Mouse (Mus musculus) spleen, adult 2 months (tissue): ENCODE measurements around the gene Nrf1.

Experiments used
- CTCF ChIP-seq: fragments of 200-500 bp; IDR thresholded peaks from 2 replicates; pipeline ENCODE4 v1.5.1; 2011; ENCODE audit warnings: mild to moderate bottlenecking, inconsistent platforms; ENCODE audit not compliant: insufficient read depth, insufficient read length, insufficient replicate concordance; ENCODE audit errors: extremely low read depth
- POLR2A ChIP-seq: fragments of 200-500 bp; IDR thresholded peaks from 2 replicates; pipeline ENCODE4 v1.6.1; 2011; ENCODE audit warnings: low read depth, low read length, inconsistent platforms

- TF ChIP-seq CTCF (no peak), POLR2A (no peak)
These were observed 6.3 kb upstream of the Nrf1 start for GRCm38 (mm10) chr6:30041498-30041897.
